Mouse (Mus musculus): Measurements from ENCODE around the gene Glb1. TPM values are rescaled to one million over a fixed set of nuclear protein-coding genes. Genes with fewer than 3 reads are reported as not detected.
"Not testable (repeated sequence)": the region's sequence is repeated elsewhere in the genome, so short reads cannot be mapped to it uniquely, and the experiment has no call there.

Glb1 gene
- polyA plus RNA-seq, 1 experiment from 2014 or later = 42.9 TPM

GRCm38 (mm10) chr9:114384691-114385090 is 16.2 kb upstream of the Glb1 start:
- 85% methylated on average over 24 of the region's 24 CpGs for WGBS

GRCm38 (mm10) chr9:114385160-114385559 is 15.7 kb upstream of the Glb1 start:
- Histone ChIP-seq H3K9me3 (no peaks in the 10 kb centered on the region), H3K36me3 (peaks cover 51% of the 10 kb centered on the region), H3K4me2 (no peak overlapping the region), H3K27me3 (replicated peaks) (no peaks in the 10 kb centered on the region), H3K27ac (replicated peaks) (no peak overlapping the region), H3K4me1 (peaks cover 35% of the 10 kb centered on the region), H3K4me3 (no peak overlapping the region), H3K9ac (no peak overlapping the region)
- ATAC-seq (ENCODE audit: extremely low read depth, insufficient number of reproducible peaks, low FRiP score, low TSS enrichment) = no peak
- 94% methylated on average over 10 of the region's 10 CpGs for WGBS

More at GRCm38 (mm10) chr9:114384691-114385090, 16.2 kb upstream of the Glb1 start:
- Histone ChIP-seq H3K9ac (no peak overlapping the region), H3K27me3 (replicated peaks) (no peaks in the 10 kb centered on the region), H3K4me3 (no peak overlapping the region), H3K36me3 (peaks cover 56% of the 10 kb centered on the region), H3K9me3 (no peaks in the 10 kb centered on the region), H3K4me2 (no peak overlapping the region), H3K4me1 (peaks cover 34% of the 10 kb centered on the region), H3K27ac (replicated peaks) (no peak overlapping the region)
- no peak for ATAC-seq (ENCODE audit: extremely low read depth, insufficient number of reproducible peaks, low FRiP score, low TSS enrichment)

GRCm38 (mm10) chr9:114387086-114387485 is 13.8 kb upstream of the Glb1 start:
- H3K9me3 ChIP-seq = no peaks in the 10 kb centered on the region
- H3K27me3 ChIP-seq (replicated peaks) = no peaks in the 10 kb centered on the region
- H3K36me3 ChIP-seq = peaks cover 40% of the 10 kb centered on the region
- H3K4me1 ChIP-seq = peaks cover 40% of the 10 kb centered on the region
- ATAC-seq (ENCODE audit: extremely low read depth, insufficient number of reproducible peaks, low FRiP score, low TSS enrichment) = no peak
- 52% methylated on average over 6 of the region's 6 CpGs for WGBS
- no peak overlapping the region for H3K4me2 ChIP-seq
- H3K9ac ChIP-seq = no peak overlapping the region
- H3K4me3 ChIP-seq = no peak overlapping the region
- no peak overlapping the region for H3K27ac ChIP-seq (replicated peaks)

GRCm38 (mm10) chr9:114388288-114388687 is 12.6 kb upstream of the Glb1 start:
- peak overlapping the region; percentile 87 for H3K4me2 ChIP-seq
- peak overlapping the region; percentile 94 for H3K27ac ChIP-seq (replicated peaks)
- peak overlapping the region; percentile 67 for H3K9ac ChIP-seq
- no peaks in the 10 kb centered on the region for H3K9me3 ChIP-seq
- H3K36me3 ChIP-seq = peaks cover 29% of the 10 kb centered on the region
- peak overlapping the region; percentile 90; the same call in 1 of the 2 replicates for H3K4me3 ChIP-seq
- WGBS = 66% methylated on average over 8 of the region's 8 CpGs
- no peak for ATAC-seq (ENCODE audit: extremely low read depth, insufficient number of reproducible peaks, low FRiP score, low TSS enrichment)
- no peaks in the 10 kb centered on the region for H3K27me3 ChIP-seq (replicated peaks)
- H3K4me1 ChIP-seq = peaks cover 40% of the 10 kb centered on the region

GRCm38 (mm10) chr9:114388701-114389370 is 12.0 kb upstream of the Glb1 start:
- peaks cover 40% of the 10 kb centered on the region for H3K4me1 ChIP-seq
- 47% methylated on average over 3 of the region's 3 CpGs for WGBS
- H3K9ac ChIP-seq = peak overlapping the region; percentile 67
- peak overlapping the region; percentile 87 for H3K4me2 ChIP-seq
- peak overlapping the region; percentile 94 for H3K27ac ChIP-seq (replicated peaks)
- peaks cover 24% of the 10 kb centered on the region for H3K36me3 ChIP-seq
- no peak for ATAC-seq (ENCODE audit: extremely low read depth, insufficient number of reproducible peaks, low FRiP score, low TSS enrichment)
- peak overlapping the region; percentile 90 for H3K4me3 ChIP-seq
- H3K9me3 ChIP-seq = no peaks in the 10 kb centered on the region
- H3K27me3 ChIP-seq (replicated peaks) = no peaks in the 10 kb centered on the region

- peaks cover 40% of the 10 kb centered on the region for H3K4me1 ChIP-seq
- H3K27ac ChIP-seq (replicated peaks) = peak overlapping the region; percentile 94
- H3K36me3 ChIP-seq = peaks cover 18% of the 10 kb centered on the region
- peak overlapping the region; percentile 87 for H3K4me2 ChIP-seq
- 69% methylated on average over 8 of the region's 8 CpGs for WGBS
- no peaks in the 10 kb centered on the region for H3K9me3 ChIP-seq
- H3K27me3 ChIP-seq (replicated peaks) = no peaks in the 10 kb centered on the region
- ATAC-seq (ENCODE audit: extremely low read depth, insufficient number of reproducible peaks, low FRiP score, low TSS enrichment) = no peak; the same call in 1 of the 2 replicates
- H3K4me3 ChIP-seq = peak overlapping the region; percentile 90
- H3K9ac ChIP-seq = peak overlapping the region; percentile 94
Observed at GRCm38 (mm10) chr9:114389371-114389904, 11.4 kb upstream of the Glb1 start.

- Histone ChIP-seq H3K4me3 (peak within 1 kb of the TSS; percentile 90), H3K27me3 (replicated peaks) (no peaks in the 10 kb centered on the region), H3K9ac (peak within 1 kb of the TSS; percentile 94), H3K9me3 (no peaks in the 10 kb centered on the region), H3K36me3 (peaks cover 11% of the 10 kb centered on the region), H3K4me2 (peak within 1 kb of the TSS; percentile 87), H3K4me1 (peaks cover 43% of the 10 kb centered on the region), H3K27ac (replicated peaks) (peak within 1 kb of the TSS; percentile 94)
- WGBS = under 1% methylated on average over 95 of the region's 96 CpGs
- peak; percentile 52 for ATAC-seq (ENCODE audit: extremely low read depth, insufficient number of reproducible peaks, low FRiP score, low TSS enrichment)
Observed at GRCm38 (mm10) chr9:114389905-114390748, 10.7 kb upstream of the Glb1 start, which contains the start of gene Crtap. TSS of gene Crtap (minus strand) at chr9:114390675.

GRCm38 (mm10) chr9:114390749-114391075 is 10.2 kb upstream of the Glb1 start:
- Histone ChIP-seq H3K27me3 (replicated peaks) (no peaks in the 10 kb centered on the region), H3K9me3 (no peaks in the 10 kb centered on the region), H3K4me3 (peak overlapping the region; percentile 90), H3K27ac (replicated peaks) (peak overlapping the region; percentile 94), H3K9ac (peak overlapping the region; percentile 94), H3K4me1 (peaks cover 44% of the 10 kb centered on the region), H3K4me2 (peak overlapping the region; percentile 87), H3K36me3 (peaks cover 5% of the 10 kb centered on the region)
- 4% methylated on average over 10 of the region's 10 CpGs for WGBS
- no peak for ATAC-seq (ENCODE audit: extremely low read depth, insufficient number of reproducible peaks, low FRiP score, low TSS enrichment)

- not testable (repeated sequence) for H3K36me3 ChIP-seq; H3K27ac ChIP-seq (replicated peaks)
- WGBS = 64% methylated on average over 6 of the region's 6 CpGs
Observed at GRCm38 (mm10) chr9:114394136-114394535, 6.7 kb upstream of the Glb1 start.

GRCm38 (mm10) chr9:114394677-114395076 is 6.2 kb upstream of the Glb1 start:
- ATAC-seq (ENCODE audit: extremely low read depth, insufficient number of reproducible peaks, low FRiP score, low TSS enrichment) = no peak
- H3K27ac ChIP-seq (replicated peaks) = 0 out of 2 replicates have a peak overlapping the region, but pooled peaks have one; percentile 20
- no peak overlapping the region for H3K9ac ChIP-seq
- H3K9me3 ChIP-seq = no peaks in the 10 kb centered on the region
- H3K4me3 ChIP-seq = no peak overlapping the region
- no peaks in the 10 kb centered on the region for H3K27me3 ChIP-seq (replicated peaks)
- no peak overlapping the region for H3K4me2 ChIP-seq
- WGBS = 63% methylated on average over 8 of the region's 8 CpGs
- H3K4me1 ChIP-seq = peaks cover 10% of the 10 kb centered on the region
- no peaks in the 10 kb centered on the region for H3K36me3 ChIP-seq

More at GRCm38 (mm10) chr9:114394136-114394535, 6.7 kb upstream of the Glb1 start:
- ATAC-seq (ENCODE audit: extremely low read depth, insufficient number of reproducible peaks, low FRiP score, low TSS enrichment); H3K9me3 ChIP-seq; H3K4me3 ChIP-seq; H3K9ac ChIP-seq; H3K4me2 ChIP-seq; H3K27me3 ChIP-seq (replicated peaks): not testable (repeated sequence)
- peaks cover 16% of the 10 kb centered on the region for H3K4me1 ChIP-seq

- Histone ChIP-seq H3K36me3 (no peaks in the 10 kb centered on the region), H3K27me3 (replicated peaks) (no peaks in the 10 kb centered on the region), H3K4me2 (no peak overlapping the region), H3K27ac (replicated peaks) (no peak overlapping the region), H3K4me1 (peaks cover 10% of the 10 kb centered on the region), H3K4me3 (no peak overlapping the region), H3K9me3 (no peaks in the 10 kb centered on the region), H3K9ac (no peak overlapping the region)
- ATAC-seq (ENCODE audit: extremely low read depth, insufficient number of reproducible peaks, low FRiP score, low TSS enrichment) = no peak
- 85% methylated on average over 4 of the region's 4 CpGs for WGBS
Observed at GRCm38 (mm10) chr9:114395258-114395657, 5.6 kb upstream of the Glb1 start.
